Mouse (Mus musculus) liver, embryonic 11.5 days (tissue): ENCODE results near the gene Hykk. TPM values are rescaled to one million over a fixed set of nuclear protein-coding genes. Genes with fewer than 3 reads are reported as not detected.
A peak's percentile ranks its signal among the peaks of the same experiment; 100 is the strongest.

Experiments
- ATAC-seq: fragments of 200-750 bp; cut with Nextera tagmentation; replicated peaks from 2 replicates; pipeline ENCODE4 v1.8.0; 2017; ENCODE audit warnings: moderate number of reproducible peaks, mild to moderate bottlenecking, moderate TSS enrichment, moderate library complexity; ENCODE audit not compliant: low FRiP score
- DNase-seq: peaks from one replicate; pipeline ENCODE4 v3.0.0-alpha.2; 2017; ENCODE audit warnings: low spot score
- H3K27ac ChIP-seq: fragments of 300-500 bp; sonication (generic); 2 replicates; pipeline ENCODE4 v1.5.1; 2014; ENCODE audit warnings: mild to moderate bottlenecking, low read depth, low read length, control low read depth
- H3K27me3 ChIP-seq: fragments of 300-500 bp; sonication (generic); replicated peaks from 2 replicates; pipeline ENCODE4 v1.6.1; 2014; ENCODE audit warnings: low read length, mixed read lengths; ENCODE audit not compliant: control insufficient read depth, insufficient read depth
- H3K36me3 ChIP-seq: fragments of 300-500 bp; sonication (generic); 2 replicates; pipeline ENCODE4 v1.6.1; 2014; ENCODE audit warnings: mild to moderate bottlenecking, low read length, moderate library complexity, mixed read lengths; ENCODE audit not compliant: control insufficient read depth, insufficient read depth
- H3K4me1 ChIP-seq: fragments of 300-500 bp; sonication (generic); replicated peaks from 2 replicates; pipeline ENCODE4 v1.6.1; 2014; ENCODE audit warnings: low read length, mixed read lengths; ENCODE audit not compliant: control insufficient read depth, insufficient read depth
- H3K4me2 ChIP-seq: fragments of 300-500 bp; sonication (generic); 2 replicates; pipeline ENCODE4 v1.6.1; 2014; ENCODE audit warnings: mild to moderate bottlenecking, control low read depth, moderate library complexity
- H3K4me3 ChIP-seq: fragments of 300-500 bp; sonication (generic); 2 replicates; pipeline ENCODE4 v1.5.1; 2014; ENCODE audit warnings: low read depth, low read length, control low read depth
- H3K9ac ChIP-seq: fragments of 300-500 bp; sonication (generic); 2 replicates; pipeline ENCODE4 v1.6.1; 2014; ENCODE audit warnings: low read depth, low read length, control low read depth
- H3K9me3 ChIP-seq: fragments of 300-500 bp; sonication (generic); 2 replicates; pipeline ENCODE4 v1.6.1; 2016; ENCODE audit warnings: low read length, inconsistent platforms, mixed read lengths; ENCODE audit not compliant: control insufficient read depth
- WGBS: fragments of 180-500 bp; shearing (Covaris S2); extraction: QIAGEN DNeasy Blood & Tissue Kit; methylation state at CpG from one replicate; pipeline ENCODE4 v1.1.7; 2014; 5-methylcytosine and 5-hydroxymethylcytosine counted together
- polyA plus RNA-seq: library from polyadenylated mRNA; unstranded; fragments of >200 nt; fragmentation: Nextera tagmentation; extraction: Ambion mirVana; gene quantifications from 2 replicates; pipeline ENCODE4 v1.2.1, GENCODE M21; 2014

Gene Hykk
- 1.9 and 2.3 TPM in 2 replicates for polyA plus RNA-seq

- peak within 1 kb of the TSS; percentile 34; the same call in 1 of the 2 replicates for H3K9ac ChIP-seq
- WGBS: under 1% methylated on average over 34 of the region's 34 CpGs
- peaks cover 3% of the 10 kb centered on the region; the same call in 1 of the 2 replicates for H3K9me3 ChIP-seq
- peak within 1 kb of the TSS; percentile 65 for H3K4me3 ChIP-seq
- H3K27ac ChIP-seq: no peak within 1 kb of the TSS
- 0 out of 2 replicates have a peak, but pooled peaks cover 4% of the 10 kb centered on the region for H3K4me1 ChIP-seq
- peak; percentile 93 for ATAC-seq
- DNase-seq: peak; percentile 76
- H3K36me3 ChIP-seq: no peaks in the 10 kb centered on the region
- H3K27me3 ChIP-seq: 0 out of 2 replicates have a peak, but pooled peaks cover 2% of the 10 kb centered on the region
- H3K4me2 ChIP-seq: peak within 1 kb of the TSS; percentile 78
Measured at GRCm38 (mm10) chr9:54917010-54917677, at the start of gene Hykk. Gene Hykk (plus strand): TSS chr9:54917283.

GRCm38 (mm10) chr9:54878759-54879158 is 38.3 kb upstream of the Hykk start:
- Histone ChIP-seq H3K9ac (no peak overlapping the region), H3K4me1 (no peaks in the 10 kb centered on the region), H3K27ac (no peak overlapping the region), H3K9me3 (no peaks in the 10 kb centered on the region), H3K4me3 (no peak overlapping the region), H3K4me2 (no peak overlapping the region), H3K27me3 (no peaks in the 10 kb centered on the region), H3K36me3 (peaks cover 20% of the 10 kb centered on the region)
- ATAC-seq (no peak), DNase-seq (no peak)
- WGBS: 97% methylated on average over 1 of the region's 1 CpGs

GRCm38 (mm10) chr9:54892111-54892510 is 25.0 kb upstream of the Hykk start:
- Histone ChIP-seq H3K9me3 (no peaks in the 10 kb centered on the region), H3K36me3 (peaks cover 20% of the 10 kb centered on the region), H3K27ac (no peak overlapping the region), H3K4me2 (no peak overlapping the region), H3K9ac (no peak overlapping the region), H3K4me3 (no peak overlapping the region), H3K4me1 (no peaks in the 10 kb centered on the region), H3K27me3 (no peaks in the 10 kb centered on the region)
- ATAC-seq (no peak), DNase-seq (no peak)
- WGBS: 91% methylated on average over 4 of the region's 4 CpGs

- DNase-seq (no peak), ATAC-seq (no peak)
- no peaks in the 10 kb centered on the region for H3K9me3 ChIP-seq
- H3K4me1 ChIP-seq: no peaks in the 10 kb centered on the region
- H3K36me3 ChIP-seq: peaks cover 24% of the 10 kb centered on the region
- no peak overlapping the region for H3K4me3 ChIP-seq
- no peak overlapping the region for H3K27ac ChIP-seq
- H3K9ac ChIP-seq: no peak overlapping the region
- WGBS: 90% methylated on average over 3 of the region's 3 CpGs
- H3K27me3 ChIP-seq: no peaks in the 10 kb centered on the region
- H3K4me2 ChIP-seq: no peak overlapping the region
Measured at GRCm38 (mm10) chr9:54897097-54897496, 20.0 kb upstream of the Hykk start.

- DNase-seq: no peak
- WGBS: 89% methylated on average over 5 of the region's 5 CpGs
- Histone ChIP-seq H3K9me3 (no peaks in the 10 kb centered on the region), H3K4me1 (no peaks in the 10 kb centered on the region), H3K27me3 (no peaks in the 10 kb centered on the region), H3K9ac (no peak overlapping the region), H3K4me3 (no peak overlapping the region), H3K4me2 (no peak overlapping the region), H3K27ac (no peak overlapping the region), H3K36me3 (peaks cover 10% of the 10 kb centered on the region)
- no peak for ATAC-seq
Measured at GRCm38 (mm10) chr9:54909446-54909845, 7.6 kb upstream of the Hykk start.

- no peak for ATAC-seq
Measured at GRCm38 (mm10) chr9:54915576-54915975, 1.5 kb upstream of the Hykk start.

GRCm38 (mm10) chr9:54916401-54916800 is 682 bp upstream of the Hykk start:
- H3K9ac ChIP-seq: no peak overlapping the region
- DNase-seq: no peak

More at GRCm38 (mm10) chr9:54915576-54915975, 1.5 kb upstream of the Hykk start:
- Histone ChIP-seq H3K4me3 (no peak overlapping the region), H3K4me2 (no peak overlapping the region), H3K4me1 (0 out of 2 replicates have a peak, but pooled peaks cover 4% of the 10 kb centered on the region), H3K27ac (no peak overlapping the region), H3K9me3 (peaks cover 3% of the 10 kb centered on the region; the same call in 1 of the 2 replicates), H3K27me3 (0 out of 2 replicates have a peak, but pooled peaks cover 2% of the 10 kb centered on the region), H3K36me3 (no peaks in the 10 kb centered on the region), H3K9ac (no peak overlapping the region)
- 73% methylated on average over 7 of the region's 7 CpGs for WGBS
- no peak for DNase-seq

GRCm38 (mm10) chr9:54918191-54918590 is 1.1 kb downstream of the Hykk start:
- Histone ChIP-seq H3K4me2 (peak overlapping the region; percentile 78; the same call in 1 of the 2 replicates), H3K9ac (no peak overlapping the region), H3K27ac (no peak overlapping the region), H3K9me3 (peaks cover 3% of the 10 kb centered on the region; the same call in 1 of the 2 replicates), H3K27me3 (0 out of 2 replicates have a peak, but pooled peaks cover 2% of the 10 kb centered on the region), H3K4me3 (no peak overlapping the region), H3K4me1 (0 out of 2 replicates have a peak, but pooled peaks cover 4% of the 10 kb centered on the region), H3K36me3 (no peaks in the 10 kb centered on the region)
- WGBS: 61% methylated on average over 2 of the region's 2 CpGs
- ATAC-seq: no peak
- no peak for DNase-seq

More at GRCm38 (mm10) chr9:54916401-54916800, 682 bp upstream of the Hykk start:
- Histone ChIP-seq H3K4me3 (no peak overlapping the region), H3K4me1 (0 out of 2 replicates have a peak, but pooled peaks cover 4% of the 10 kb centered on the region), H3K4me2 (peak overlapping the region; percentile 78), H3K27ac (no peak overlapping the region), H3K27me3 (0 out of 2 replicates have a peak, but pooled peaks cover 2% of the 10 kb centered on the region), H3K36me3 (no peaks in the 10 kb centered on the region), H3K9me3 (peaks cover 3% of the 10 kb centered on the region; the same call in 1 of the 2 replicates)
- WGBS: 71% methylated on average over 8 of the region's 8 CpGs
- ATAC-seq: 0 out of 2 replicates have a peak, but pooled peaks have one; percentile 4
